Mouse (Mus musculus): ENCODE results near the gene Gm43064.
A peak's percentile ranks its signal among the peaks of the same experiment; 100 is the strongest.
"Not testable (repeated sequence)": the region's sequence is repeated elsewhere in the genome, so short reads cannot be mapped to it uniquely, and the experiment has no call there.

The Gm43064 gene

DNA sequence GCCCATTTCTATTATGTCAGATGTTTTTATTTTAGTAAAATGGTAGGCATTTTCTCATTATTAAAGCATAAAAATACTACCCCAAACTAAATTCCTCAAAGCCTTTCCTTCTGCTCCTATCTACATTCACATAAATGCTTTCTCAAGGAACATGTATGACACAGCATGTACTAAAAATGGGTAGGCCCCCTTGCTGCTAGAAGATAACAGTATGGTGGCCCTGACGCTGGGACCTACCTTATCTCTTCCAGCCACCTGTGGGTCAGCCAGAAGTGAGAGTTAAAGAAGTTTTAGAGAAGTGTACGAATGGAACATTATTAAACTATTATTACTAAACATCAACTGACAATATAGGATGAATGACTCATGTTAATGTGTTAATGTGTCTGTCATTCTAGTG, 9.9 kb upstream of the Gm43064 start:
- DNase-seq (ENCODE audit: low spot score in 2 of 2) = no peak

DNA sequence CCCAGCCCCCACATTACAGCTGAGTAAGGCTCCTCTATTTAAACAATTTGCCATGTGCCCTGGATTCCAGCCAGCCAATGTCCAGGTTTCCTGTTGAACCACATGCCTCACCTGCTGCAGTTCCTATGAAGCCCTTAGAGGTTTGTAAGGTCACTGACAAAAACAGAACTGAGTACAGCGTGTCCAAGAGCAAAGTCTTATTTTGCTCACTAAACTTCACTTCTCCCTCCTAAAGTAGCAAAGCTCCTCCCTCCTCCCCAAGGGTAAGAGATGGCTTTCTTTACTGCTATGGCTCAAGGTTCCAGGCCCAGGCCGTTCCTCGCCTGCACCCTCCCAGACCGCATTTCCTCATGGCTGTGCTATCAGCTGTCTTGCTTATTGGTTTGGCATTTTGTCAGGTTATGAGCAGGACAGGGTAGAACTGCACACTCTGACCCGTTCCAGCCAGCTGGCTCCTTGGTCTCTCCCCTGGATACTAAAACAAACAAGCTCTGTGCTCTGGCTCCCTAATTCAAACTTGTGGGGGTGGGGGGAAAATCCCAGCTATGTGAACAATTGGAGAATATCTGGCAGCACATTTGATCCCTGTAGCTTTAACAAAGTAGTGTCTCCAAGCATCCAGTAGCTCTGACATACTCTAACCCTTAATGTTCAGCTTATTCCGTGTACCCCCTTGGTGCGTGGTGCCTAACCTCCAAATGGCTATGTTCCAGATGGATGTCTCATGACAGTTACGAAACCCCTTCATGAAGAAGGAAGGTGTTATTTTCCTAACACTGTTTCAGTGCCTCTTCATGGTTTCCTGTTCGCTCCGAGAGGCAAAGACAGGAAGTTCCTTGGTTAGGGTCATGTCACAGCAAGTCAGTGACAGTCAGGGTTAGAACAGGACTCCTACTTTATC, 7.5 kb upstream of the Gm43064 start:
- DNase-seq (ENCODE audit: low spot score in 2 of 2) = peak; percentile 17 to 76

DNA sequence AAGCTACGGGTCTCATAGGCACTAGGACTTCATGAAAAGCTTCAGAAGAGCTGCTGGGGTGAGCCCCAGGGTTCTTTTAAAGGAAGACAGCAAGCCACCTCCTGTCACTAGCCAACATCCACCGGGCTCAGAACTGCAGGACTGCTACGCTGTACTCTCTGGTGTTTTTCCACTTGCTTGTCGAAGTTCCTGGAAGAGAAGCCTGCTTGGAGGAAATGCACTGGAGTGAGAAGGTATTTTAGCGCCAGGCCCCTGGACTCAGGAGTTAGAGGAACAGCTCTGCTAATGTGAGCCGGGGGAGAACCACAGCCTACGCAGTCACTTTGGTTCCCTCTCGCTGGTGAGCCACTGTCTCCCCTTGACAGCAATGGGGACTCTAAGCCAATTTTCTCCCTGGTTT, 6.5 kb upstream of the Gm43064 start:
- DNase-seq (ENCODE audit: low spot score in 2 of 2) = no peak

DNA sequence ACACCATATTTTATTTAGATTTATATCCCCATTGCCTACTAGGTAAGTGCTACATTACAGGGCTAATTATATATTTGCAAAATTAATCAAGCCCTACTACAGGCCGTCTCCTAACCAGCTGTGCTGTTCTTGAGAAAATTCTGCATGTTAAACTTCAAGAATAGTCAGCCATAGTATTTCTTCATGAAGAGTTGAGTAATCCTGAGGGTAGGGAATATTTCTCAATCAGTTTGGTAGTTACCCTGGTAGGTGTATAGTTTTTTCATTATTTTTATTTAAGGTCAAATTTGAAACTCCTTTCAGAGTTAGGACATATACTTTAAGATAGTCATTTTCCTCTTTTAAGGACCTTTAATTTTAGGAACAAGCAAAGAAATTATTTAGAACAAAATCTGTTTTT, 3.7 kb upstream of the Gm43064 start:
- DNase-seq (ENCODE audit: low spot score in 2 of 2) = no peak

DNA sequence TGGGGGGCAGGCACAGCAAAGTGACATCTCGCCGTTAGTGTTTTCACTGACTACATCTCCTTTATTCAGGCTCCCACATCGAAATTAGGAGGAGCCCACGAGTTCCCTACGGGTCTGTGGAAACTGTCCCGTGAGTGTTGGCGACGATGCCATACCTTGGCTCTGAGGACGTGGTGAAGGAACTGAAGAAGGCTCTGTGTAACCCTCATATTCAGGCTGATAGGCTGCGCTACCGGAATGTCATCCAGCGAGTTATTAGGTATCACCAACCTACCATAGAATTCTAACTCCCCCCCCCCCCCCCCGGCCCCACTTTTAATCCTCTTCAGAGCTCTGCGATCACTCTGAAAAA, 402 bp downstream of the Gm43064 start:
- no peak for DNase-seq (ENCODE audit: low spot score in 2 of 2)

DNA sequence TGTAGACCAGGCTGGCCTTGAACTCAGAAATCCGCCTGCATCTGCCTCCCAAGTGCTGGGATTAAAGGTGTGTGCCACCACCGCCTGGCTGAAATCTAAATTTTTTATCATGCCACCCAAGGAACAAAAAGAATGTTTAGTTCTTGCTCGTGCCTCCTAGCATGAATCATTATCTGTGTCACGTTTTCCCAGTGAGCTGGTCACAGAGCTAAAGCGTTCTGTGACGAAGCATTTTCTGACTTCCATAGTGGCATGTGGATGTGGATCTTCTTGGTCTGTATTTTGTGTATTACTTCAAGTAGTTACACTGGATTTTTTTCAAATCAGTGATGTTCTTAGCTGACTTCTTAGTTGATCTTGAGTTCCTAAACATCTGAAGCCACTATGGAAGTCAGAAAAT, 1.6 kb downstream of the Gm43064 start:
- DNase-seq (ENCODE audit: low spot score in 2 of 2) = no peak

DNA sequence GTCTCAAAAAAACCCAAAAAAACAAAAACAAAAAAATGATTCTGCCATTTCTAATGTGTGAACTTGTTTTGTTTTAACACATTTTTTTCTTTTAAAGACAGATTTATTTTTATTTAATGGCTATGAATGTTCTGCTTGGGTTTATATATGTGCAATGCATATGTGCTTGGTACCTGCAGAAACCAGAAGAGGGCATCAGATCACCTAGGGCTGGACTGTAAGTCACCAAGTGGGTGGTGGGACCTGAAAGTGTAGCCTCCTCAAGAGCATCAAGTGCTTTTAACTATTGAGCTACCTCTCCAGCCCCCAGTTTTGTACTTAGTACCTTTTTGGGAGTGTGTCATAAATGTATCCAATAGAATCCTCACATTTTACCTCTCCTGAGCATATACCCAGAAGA, 18.2 kb downstream of the Gm43064 start:
- no peak for DNase-seq (ENCODE audit: low spot score in 2 of 2)

DNA sequence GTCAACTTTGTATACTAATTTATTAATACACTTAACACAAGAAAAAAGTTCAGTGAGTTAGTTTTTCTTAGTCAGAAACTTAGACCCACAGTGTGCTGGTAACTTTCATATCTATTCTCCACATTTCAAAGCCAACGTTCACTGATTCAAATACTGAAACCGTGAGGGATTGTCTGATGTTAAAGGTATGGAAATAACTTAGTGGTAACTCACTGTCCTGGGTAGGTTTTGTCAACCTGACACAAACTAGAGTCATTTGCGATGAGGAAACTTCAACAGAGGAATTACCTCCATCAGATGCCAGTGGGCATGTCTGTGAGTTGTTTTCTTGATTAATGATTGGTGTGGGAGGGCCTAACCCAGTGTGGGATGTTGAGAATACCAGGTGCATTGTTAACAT, 19.7 kb downstream of the Gm43064 start:
- no peak for DNase-seq (ENCODE audit: low spot score in 2 of 2)

DNA sequence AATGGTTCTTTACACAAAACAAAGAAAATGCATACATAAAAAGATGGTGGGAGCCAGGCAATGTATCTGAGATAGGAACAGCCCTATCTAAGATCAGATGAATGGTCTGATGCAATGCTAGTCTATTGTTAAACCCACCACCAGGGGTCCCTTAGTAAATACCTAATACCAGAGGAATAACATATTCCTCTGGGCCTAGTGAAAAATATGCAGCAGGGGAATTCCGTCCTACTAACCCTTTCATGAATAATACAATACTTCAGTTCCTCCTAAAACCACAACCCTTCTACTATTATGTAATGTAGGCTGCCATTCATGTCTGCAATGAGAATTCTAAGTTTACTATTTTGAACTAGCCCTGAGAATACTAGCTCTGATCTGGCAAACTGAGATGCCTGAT, 21.3 kb downstream of the Gm43064 start:
- DNase-seq (ENCODE audit: low spot score in 2 of 2) = not testable (repeated sequence)

DNA sequence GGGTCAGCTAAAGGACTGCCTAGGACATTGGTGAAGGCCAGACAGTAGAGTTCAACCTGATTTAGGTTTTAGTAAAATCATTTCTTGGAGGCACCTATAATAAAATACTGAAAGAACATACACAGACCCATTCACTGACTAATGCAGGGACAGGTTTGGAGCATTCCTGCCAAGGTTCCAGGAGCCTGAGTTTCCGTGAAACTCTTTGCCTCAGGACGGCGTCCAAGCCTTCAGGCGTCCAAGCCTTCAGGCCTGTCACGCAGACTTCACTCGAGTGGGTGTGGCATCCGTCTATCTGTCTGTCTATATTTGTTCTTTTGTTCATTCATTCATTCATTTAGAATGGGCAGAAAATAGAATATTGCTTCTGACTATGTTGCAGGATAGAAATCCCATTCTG, 21.8 kb downstream of the Gm43064 start:
- DNase-seq (ENCODE audit: low spot score in 2 of 2) = no peak

DNA sequence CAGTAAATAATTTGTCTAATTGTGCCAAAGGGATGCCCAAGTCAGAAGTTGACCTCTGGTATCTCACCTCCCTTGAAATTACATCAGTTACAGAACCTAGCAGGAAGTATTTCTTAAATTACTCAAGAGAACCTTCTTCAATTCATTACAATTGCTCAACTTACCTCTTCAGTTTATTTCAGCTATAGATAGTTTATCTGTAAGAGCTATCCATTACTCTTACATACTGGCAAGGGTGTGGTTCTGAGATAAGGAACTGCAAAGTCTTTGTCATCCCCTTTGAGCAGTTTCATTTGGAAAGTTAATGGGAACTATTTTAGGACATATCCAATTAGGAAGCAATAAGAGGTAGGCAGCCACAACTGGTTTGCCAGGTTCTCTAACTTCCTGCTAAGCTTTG, 23.1 kb downstream of the Gm43064 start, which contains the start of gene Bcl2l15:
Bcl2l15 (plus strand) TSS at position 176 of the 400 bp plus-strand sequence.
- no peak for DNase-seq (ENCODE audit: low spot score in 2 of 2)

DNA sequence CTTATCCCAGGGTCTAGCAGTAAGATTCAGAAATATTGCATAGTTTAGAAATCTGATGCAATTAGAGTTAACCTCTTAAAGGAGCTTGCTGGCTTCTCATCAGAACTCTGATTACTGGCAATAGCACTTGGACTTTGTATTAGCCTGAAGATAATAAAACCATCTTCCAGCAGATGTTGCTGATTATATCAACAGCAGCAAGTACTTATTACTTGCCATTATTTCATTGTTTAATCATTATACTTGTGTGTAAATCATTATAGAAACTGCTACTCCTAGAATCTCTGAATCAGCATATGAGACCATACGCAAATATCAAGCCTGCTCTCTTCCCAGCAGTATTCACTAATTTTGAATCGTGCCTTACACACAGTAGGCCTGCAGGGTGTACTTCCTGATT, 24.6 kb downstream of the Gm43064 start:
- DNase-seq (ENCODE audit: low spot score in 2 of 2) = no peak

DNA sequence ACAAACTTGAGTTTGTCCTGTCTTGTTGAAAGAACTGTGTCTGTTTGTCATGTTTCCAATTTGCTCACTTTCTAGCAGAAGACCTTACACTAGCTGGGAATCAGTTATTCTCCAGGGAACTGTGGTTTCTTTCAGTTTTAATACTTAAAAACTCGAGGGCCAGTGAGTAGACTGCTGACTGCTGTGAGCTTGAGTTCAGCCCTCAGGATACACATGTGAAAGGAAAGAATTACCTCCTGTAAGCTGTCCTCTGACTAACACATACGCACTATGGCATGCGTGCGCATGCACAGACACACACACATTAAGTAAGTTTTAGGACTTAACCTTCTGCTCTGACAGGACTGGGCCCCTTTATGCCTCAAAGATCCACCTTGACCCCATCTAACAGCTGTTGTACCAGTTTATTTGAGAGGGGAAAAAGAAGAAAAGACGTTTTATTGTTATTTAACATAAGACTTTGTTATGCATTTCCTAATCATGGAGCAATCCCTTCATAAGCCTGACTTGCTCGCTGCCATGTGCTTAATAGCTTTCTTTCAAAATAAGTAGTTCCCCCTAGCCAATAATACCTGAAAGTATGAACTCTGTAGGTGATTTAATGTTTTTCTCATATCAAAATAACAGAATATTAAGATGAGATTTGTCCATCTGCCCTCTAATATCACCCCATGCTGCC, 26.0 kb downstream of the Gm43064 start:
- no peak for DNase-seq (ENCODE audit: low spot score in 2 of 2)

DNA sequence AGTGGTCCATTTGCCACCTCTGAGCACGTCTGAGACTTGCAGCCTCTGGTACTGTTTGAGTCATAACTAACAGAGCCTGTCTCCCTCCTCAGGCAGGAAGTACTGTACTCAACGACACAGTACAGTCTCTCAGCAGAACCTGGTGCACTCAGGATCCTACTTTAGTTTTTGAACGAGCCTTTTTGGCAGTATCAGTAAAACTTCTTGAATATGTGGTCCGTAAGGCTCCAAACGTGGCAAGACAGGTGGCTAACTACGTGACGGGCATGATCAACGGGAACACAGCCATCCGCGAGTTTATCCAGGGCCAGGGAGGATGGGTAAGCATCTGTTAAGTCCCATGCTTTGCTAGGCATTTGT, 26.6 kb downstream of the Gm43064 start:
- no peak for DNase-seq (ENCODE audit: low spot score in 2 of 2)

DNA sequence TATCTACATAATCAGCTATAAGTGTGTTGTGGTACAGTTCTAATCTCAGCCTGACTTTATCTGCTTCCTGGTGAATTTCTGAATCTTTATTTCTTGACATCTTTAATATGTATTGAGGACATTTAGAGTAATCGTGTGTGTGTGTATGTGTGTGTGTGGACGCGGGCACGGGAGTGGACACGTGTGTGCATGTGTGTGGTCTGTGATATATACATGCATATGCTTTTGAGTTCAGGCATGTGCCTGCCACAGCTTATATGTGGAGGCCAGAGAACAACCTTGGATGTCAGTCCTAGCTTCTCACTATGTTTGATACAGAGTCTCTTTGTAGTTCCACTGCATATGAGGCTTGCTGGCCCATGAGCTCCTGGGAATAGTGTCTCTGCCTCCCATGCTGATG, 27.1 kb downstream of the Gm43064 start:
- DNase-seq (ENCODE audit: low spot score in 2 of 2) = no peak

DNA sequence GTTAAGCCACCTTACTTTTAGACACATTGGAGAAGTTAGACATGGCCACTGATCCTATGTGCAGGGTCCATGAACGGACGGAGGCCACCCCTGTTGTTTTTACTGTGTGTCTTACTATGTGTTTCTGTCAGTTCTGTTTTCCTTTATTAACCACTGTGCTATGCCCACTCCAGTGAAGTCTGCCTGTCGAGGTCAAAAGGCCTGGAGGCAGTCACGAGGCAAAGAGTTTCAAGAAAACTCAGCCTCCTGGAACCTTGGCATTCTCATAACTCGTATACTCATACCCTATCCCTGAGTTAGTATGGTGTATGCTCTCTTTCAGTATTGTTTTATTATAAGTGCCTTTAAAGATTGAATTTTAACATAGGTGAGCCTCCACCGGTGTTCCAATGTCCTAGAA, 30.3 kb downstream of the Gm43064 start:
- DNase-seq (ENCODE audit: low spot score in 2 of 2) = no peak

DNA sequence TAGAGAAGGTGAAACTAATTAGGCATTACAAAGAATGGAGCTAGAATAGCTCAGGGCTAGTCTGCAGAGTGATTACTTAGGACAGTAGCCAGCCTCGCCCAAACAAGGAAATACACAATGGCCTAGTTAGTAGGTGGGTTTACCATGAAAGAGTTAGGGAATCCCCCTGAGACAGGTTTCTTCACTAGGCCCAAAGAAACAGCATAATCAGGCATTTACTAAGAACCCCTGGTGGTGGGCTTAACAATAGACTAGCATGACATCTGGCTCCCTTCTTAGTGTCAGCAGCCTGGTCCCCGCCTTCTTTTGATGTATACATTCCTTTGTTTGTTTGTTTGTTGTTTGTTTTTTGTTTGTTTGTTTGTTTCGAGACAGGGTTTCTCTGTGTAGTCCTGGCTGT, 30.8 kb downstream of the Gm43064 start:
- DNase-seq (ENCODE audit: low spot score in 2 of 2) = not testable (repeated sequence)

DNA sequence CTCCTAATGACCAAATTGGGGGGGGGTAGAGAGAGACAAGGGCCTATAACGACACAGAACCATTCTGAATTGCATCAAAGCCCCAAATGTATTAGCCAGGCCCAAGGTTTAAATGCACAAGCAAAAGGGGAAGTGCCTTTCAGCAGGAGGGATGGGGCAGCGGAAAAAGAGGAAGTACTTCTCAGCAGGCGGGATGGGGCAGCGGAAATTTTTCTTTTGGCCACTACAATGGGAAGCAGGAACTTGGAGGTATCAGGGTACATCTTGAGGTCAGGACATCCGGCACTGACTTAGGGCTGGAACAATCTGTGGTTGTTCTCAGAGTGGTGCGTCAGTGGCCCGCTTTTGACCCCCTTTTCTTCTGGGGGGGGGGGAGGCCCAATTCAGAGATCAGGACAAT, 31.6 kb downstream of the Gm43064 start:
- not testable (repeated sequence) for DNase-seq (ENCODE audit: low spot score in 2 of 2)

DNA sequence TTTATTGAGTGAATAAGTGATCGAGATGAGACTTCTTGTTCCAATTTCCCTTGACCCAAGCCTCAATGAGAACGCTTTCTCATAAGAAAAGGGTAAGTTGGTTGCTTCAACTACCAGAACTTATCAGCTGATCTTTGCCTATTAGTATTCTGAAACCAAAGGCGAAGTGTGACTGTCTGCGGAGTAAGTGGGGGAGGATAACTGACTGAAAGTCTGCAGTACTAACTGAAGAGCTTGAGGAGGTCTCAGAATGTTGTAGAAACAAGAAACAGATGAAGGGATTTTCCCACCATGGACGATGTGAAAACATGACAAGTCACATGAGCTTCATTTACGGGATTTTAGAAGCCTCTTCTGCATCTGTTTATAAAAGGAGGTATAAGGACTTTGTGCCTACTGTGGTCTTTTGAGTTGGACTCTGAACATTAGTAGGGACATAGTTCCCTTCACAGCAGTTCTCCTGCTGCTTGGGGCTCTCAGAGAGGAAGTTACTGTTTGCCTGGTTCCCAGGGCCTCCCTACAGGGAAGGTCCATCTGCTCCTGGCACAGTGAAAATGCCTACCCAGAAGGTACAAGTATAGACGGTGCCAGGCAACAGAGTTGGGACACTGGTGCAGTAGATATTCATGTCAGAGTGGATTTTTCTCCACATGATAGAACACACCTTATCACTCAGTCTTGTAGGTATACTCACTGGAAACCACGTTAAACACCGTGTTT, 41.4 kb downstream of the Gm43064 start:
- no peak for DNase-seq (ENCODE audit: low spot score in 2 of 2)

DNA sequence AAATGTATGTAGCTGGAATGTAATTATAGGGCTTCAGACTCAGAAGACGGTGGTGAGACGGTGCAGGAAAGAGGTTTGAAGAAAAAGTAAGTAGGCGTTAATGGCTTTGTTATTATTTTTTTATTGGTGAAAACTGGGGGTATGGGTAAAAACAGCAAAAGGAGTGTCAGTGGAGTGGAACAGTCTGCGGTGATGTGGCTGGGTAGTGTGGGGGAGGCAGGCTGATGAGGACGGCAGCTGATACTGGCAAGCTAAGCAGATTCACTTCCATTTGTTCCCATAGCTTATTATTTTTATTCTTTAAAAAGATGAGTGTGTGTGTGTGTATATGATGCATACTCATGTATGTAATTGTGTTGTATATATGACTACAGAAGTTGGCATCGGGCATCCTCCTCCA, 42.1 kb downstream of the Gm43064 start:
- DNase-seq (ENCODE audit: low spot score in 2 of 2) = no peak

DNA sequence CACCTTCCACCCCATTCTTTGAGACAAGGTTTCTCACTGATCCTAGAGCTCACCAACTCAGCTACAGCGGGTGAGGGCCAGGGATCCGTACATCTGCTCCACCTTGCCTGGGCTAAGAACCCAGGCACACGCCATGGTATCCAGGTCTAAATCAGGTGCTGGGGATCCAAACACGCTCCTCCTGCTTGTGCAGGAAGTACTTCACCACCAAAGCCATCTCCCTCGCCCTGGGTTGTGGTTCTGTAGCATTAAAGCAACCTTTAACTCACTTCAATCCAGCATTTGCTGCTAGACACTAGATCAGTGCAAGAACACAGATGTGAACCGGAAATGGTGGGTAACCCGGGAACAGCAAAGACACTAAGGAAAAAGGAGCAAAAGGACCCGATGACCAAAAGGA, 42.5 kb downstream of the Gm43064 start:
- DNase-seq (ENCODE audit: low spot score in 2 of 2) = no peak

DNA sequence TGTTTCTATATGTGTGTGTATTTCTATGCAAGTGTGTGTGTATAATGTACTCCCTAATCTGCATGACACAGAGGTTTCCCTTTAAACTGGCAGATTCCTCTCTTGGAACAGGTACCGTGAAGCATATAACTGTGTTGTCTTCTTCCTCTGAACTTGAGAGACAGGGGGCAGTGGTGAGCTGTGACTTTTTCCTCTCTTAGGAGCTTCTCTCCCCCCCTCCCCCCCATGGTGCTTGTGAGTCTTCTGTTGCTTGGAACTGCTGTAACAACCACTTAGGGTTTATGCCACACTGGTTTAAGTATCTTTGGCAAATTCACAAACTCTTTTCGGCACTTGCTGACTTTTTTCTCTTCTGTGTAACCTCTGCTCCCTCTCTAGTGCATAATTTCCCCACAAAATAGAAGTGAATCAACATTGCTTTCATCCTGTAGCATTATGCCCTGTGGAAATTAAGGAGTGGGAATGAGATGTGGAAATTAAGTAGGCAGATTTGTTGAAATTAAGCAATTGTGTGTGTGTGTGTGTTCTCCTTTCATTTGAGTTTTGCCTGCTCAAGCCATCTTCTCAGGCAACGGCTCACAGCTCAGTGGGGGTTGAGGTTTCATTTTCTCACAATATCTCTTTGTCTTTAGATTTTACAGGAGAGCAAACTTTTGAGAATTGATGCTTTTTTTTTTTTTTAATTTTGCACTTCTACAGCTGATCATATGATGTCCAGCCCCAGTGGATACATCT, 43.4 kb downstream of the Gm43064 start:
- DNase-seq (ENCODE audit: low spot score in 2 of 2) = peak in 1 of 2 experiments; percentile 31

Measured in frontal cortex, postnatal 10 days (tissue).